Mouse (Mus musculus): Measurements from ENCODE around the gene Adprhl2. TPM values are rescaled to one million over a fixed set of nuclear protein-coding genes. Genes with fewer than 3 reads are reported as not detected.
A peak's percentile ranks its signal among the peaks of the same experiment; 100 is the strongest.

Gene Adprhl2
- polyA plus RNA-seq, 1 experiment from 2014 or later: 64.5 TPM

GRCm38 (mm10) chr4:126303877-126304276 lies 17.6 kb downstream of the Adprhl2 start:
- Histone ChIP-seq H3K27ac (no peak overlapping the region), H3K9ac (ENCODE audit: low read depth, low read length) (no peak overlapping the region), H3K4me3 (replicated peaks; ENCODE audit: low read depth, low read length) (no peak overlapping the region), H3K4me1 (replicated peaks; ENCODE audit: insufficient read depth, low read length) (peaks cover 12% of the 10 kb centered on the region), H3K9me3 (replicated peaks; ENCODE audit: low read length) (no peaks in the 10 kb centered on the region), H3K36me3 (ENCODE audit: insufficient read depth, low read length) (no peaks in the 10 kb centered on the region), H3K4me2 (ENCODE audit: low read length) (no peak overlapping the region), H3K27me3 (ENCODE audit: insufficient read depth, low read length) (peaks cover 10% of the 10 kb centered on the region; the same call in 1 of the 2 replicates)
- WGBS: 58% methylated on average over 4 of the region's 4 CpGs
- ATAC-seq (replicated peaks; ENCODE audit: low FRiP score, low read depth) (no peak), DNase-seq (ENCODE audit: low spot score) (peak; percentile 12)
- peak; percentile 59 for TF ChIP-seq CTCF (IDR thresholded peaks at IDR 0.05; ENCODE audit: low read depth)

- 0 out of 2 replicates have a peak, but pooled peaks have one; percentile 20 for TF ChIP-seq CTCF (IDR thresholded peaks at IDR 0.05; ENCODE audit: low read depth)
- DNase-seq (ENCODE audit: low spot score) (no peak), ATAC-seq (replicated peaks; ENCODE audit: low FRiP score, low read depth) (0 out of 2 replicates have a peak, but pooled peaks have one; percentile 20)
- Histone ChIP-seq H3K9ac (ENCODE audit: low read depth, low read length) (no peak overlapping the region), H3K9me3 (replicated peaks; ENCODE audit: low read length) (no peaks in the 10 kb centered on the region), H3K27ac (no peak overlapping the region), H3K27me3 (ENCODE audit: insufficient read depth, low read length) (peaks cover 10% of the 10 kb centered on the region; the same call in 1 of the 2 replicates), H3K36me3 (ENCODE audit: insufficient read depth, low read length) (no peaks in the 10 kb centered on the region), H3K4me3 (replicated peaks; ENCODE audit: low read depth, low read length) (no peak overlapping the region; the same call in 1 of the 2 replicates), H3K4me1 (replicated peaks; ENCODE audit: insufficient read depth, low read length) (peaks cover 17% of the 10 kb centered on the region), H3K4me2 (ENCODE audit: low read length) (peak overlapping the region; percentile 71)
- WGBS: 19% methylated on average over 27 of the region's 27 CpGs
Measured at GRCm38 (mm10) chr4:126301584-126302309, 19.8 kb downstream of the Adprhl2 start.

- Histone ChIP-seq H3K9me3 (replicated peaks; ENCODE audit: low read length) (no peaks in the 10 kb centered on the region), H3K27me3 (ENCODE audit: insufficient read depth, low read length) (peaks cover 10% of the 10 kb centered on the region; the same call in 1 of the 2 replicates), H3K36me3 (ENCODE audit: insufficient read depth, low read length) (no peaks in the 10 kb centered on the region), H3K4me3 (replicated peaks; ENCODE audit: low read depth, low read length) (peak overlapping the region; percentile 34), H3K9ac (ENCODE audit: low read depth, low read length) (peak overlapping the region; percentile 36; the same call in 1 of the 2 replicates), H3K27ac (no peak overlapping the region), H3K4me2 (ENCODE audit: low read length) (peak overlapping the region; percentile 71), H3K4me1 (replicated peaks; ENCODE audit: insufficient read depth, low read length) (peaks cover 22% of the 10 kb centered on the region)
- WGBS: 1% methylated on average over 49 of the region's 50 CpGs
- no peak for DNase-seq (ENCODE audit: low spot score)
- ATAC-seq (replicated peaks; ENCODE audit: low FRiP score, low read depth): 0 out of 2 replicates have a peak, but pooled peaks have one; percentile 22
- no peak for TF ChIP-seq CTCF (IDR thresholded peaks at IDR 0.05; ENCODE audit: low read depth)
Measured at GRCm38 (mm10) chr4:126300916-126301583, 20.5 kb downstream of the Adprhl2 start.

GRCm38 (mm10) chr4:126296617-126297101 lies 24.8 kb downstream of the Adprhl2 start:
- H3K36me3 ChIP-seq (ENCODE audit: insufficient read depth, low read length): no peaks in the 10 kb centered on the region

GRCm38 (mm10) chr4:126295937-126296336 lies 25.6 kb downstream of the Adprhl2 start:
- Histone ChIP-seq H3K4me2 (ENCODE audit: low read length) (no peak overlapping the region), H3K4me1 (replicated peaks; ENCODE audit: insufficient read depth, low read length) (peaks cover 22% of the 10 kb centered on the region), H3K36me3 (ENCODE audit: insufficient read depth, low read length) (no peaks in the 10 kb centered on the region), H3K27me3 (ENCODE audit: insufficient read depth, low read length) (peaks cover 10% of the 10 kb centered on the region; the same call in 1 of the 2 replicates), H3K9me3 (replicated peaks; ENCODE audit: low read length) (no peaks in the 10 kb centered on the region), H3K4me3 (replicated peaks; ENCODE audit: low read depth, low read length) (no peak overlapping the region), H3K27ac (no peak overlapping the region), H3K9ac (ENCODE audit: low read depth, low read length) (no peak overlapping the region)
- no peak for TF ChIP-seq CTCF (IDR thresholded peaks at IDR 0.05; ENCODE audit: low read depth)
- 45% methylated on average over 4 of the region's 4 CpGs for WGBS
- ATAC-seq (replicated peaks; ENCODE audit: low FRiP score, low read depth) (no peak), DNase-seq (ENCODE audit: low spot score) (no peak)

More at GRCm38 (mm10) chr4:126296617-126297101, 24.8 kb downstream of the Adprhl2 start:
- H3K4me2 ChIP-seq (ENCODE audit: low read length): peak overlapping the region; percentile 57
- H3K4me1 ChIP-seq (replicated peaks; ENCODE audit: insufficient read depth, low read length): peaks cover 21% of the 10 kb centered on the region
- DNase-seq (ENCODE audit: low spot score): peak; percentile 69
- ATAC-seq (replicated peaks; ENCODE audit: low FRiP score, low read depth): no peak; the same call in 1 of the 2 replicates
- H3K9me3 ChIP-seq (replicated peaks; ENCODE audit: low read length): no peaks in the 10 kb centered on the region
- 1% methylated on average over 34 of the region's 34 CpGs for WGBS
- H3K9ac ChIP-seq (ENCODE audit: low read depth, low read length): peak overlapping the region; percentile 56
- no peak overlapping the region for H3K27ac ChIP-seq
- peak overlapping the region; percentile 24 for H3K4me3 ChIP-seq (replicated peaks; ENCODE audit: low read depth, low read length)
- TF ChIP-seq CTCF (IDR thresholded peaks at IDR 0.05; ENCODE audit: low read depth): peak; percentile 25; the same call in 1 of the 2 replicates
- H3K27me3 ChIP-seq (ENCODE audit: insufficient read depth, low read length): peaks cover 10% of the 10 kb centered on the region; the same call in 1 of the 2 replicates

GRCm38 (mm10) chr4:126295152-126295551 lies 26.4 kb downstream of the Adprhl2 start:
- H3K27ac ChIP-seq: no peak overlapping the region
- 78% methylated on average over 6 of the region's 6 CpGs for WGBS
- H3K4me2 ChIP-seq (ENCODE audit: low read length): no peak overlapping the region
- ATAC-seq (replicated peaks; ENCODE audit: low FRiP score, low read depth) (no peak), DNase-seq (ENCODE audit: low spot score) (no peak)
- peaks cover 5% of the 10 kb centered on the region; the same call in 1 of the 2 replicates for H3K27me3 ChIP-seq (ENCODE audit: insufficient read depth, low read length)
- no peaks in the 10 kb centered on the region for H3K9me3 ChIP-seq (replicated peaks; ENCODE audit: low read length)
- no peak overlapping the region for H3K9ac ChIP-seq (ENCODE audit: low read depth, low read length)
- no peaks in the 10 kb centered on the region for H3K36me3 ChIP-seq (ENCODE audit: insufficient read depth, low read length)
- TF ChIP-seq CTCF (IDR thresholded peaks at IDR 0.05; ENCODE audit: low read depth): no peak
- peaks cover 19% of the 10 kb centered on the region for H3K4me1 ChIP-seq (replicated peaks; ENCODE audit: insufficient read depth, low read length)
- H3K4me3 ChIP-seq (replicated peaks; ENCODE audit: low read depth, low read length): no peak overlapping the region

All from kidney, postnatal 0 days (tissue).